Mouse (Mus musculus) leukemia stem cell, adult 10-12 weeks (primary cell): ENCODE data around the gene Bcam. TPM values are rescaled to one million over a fixed set of nuclear protein-coding genes. Genes with fewer than 3 reads are reported as not detected.

Experiments
- polyA plus RNA-seq: library from polyadenylated mRNA; stranded (reverse); fragments of >175 nt; gene quantifications from 2 replicates; pipeline ENCODE4 v1.2.3, GENCODE M21; 2012; ENCODE audit warnings: low replicate concordance

Bcam gene
- 6.0 and 6.9 TPM in 2 replicates for polyA plus RNA-seq

GRCm38 (mm10) chr7:19770984-19771391 lies at the start of gene Bcam:
Gene Bcam, minus strand, starts transcription at chr7:19771016.

GRCm38 (mm10) chr7:19796697-19797588 lies 26.1 kb upstream of the Bcam start, which contains the start of gene Cblc:
Gene Cblc, minus strand, starts transcription at chr7:19796809.

GRCm38 (mm10) chr7:19750217-19751069 lies 20.4 kb downstream of the Bcam start, which contains the start of gene Nectin2:
Gene Nectin2, minus strand, starts transcription at chr7:19750483.

GRCm38 (mm10) chr7:19715239-19716054 lies 55.4 kb downstream of the Bcam start, which contains the start of gene Tomm40:
Gene Tomm40, minus strand, starts transcription at chr7:19715438.

Other genes starting within 250 kb of the Bcam start
- 143 and 152 TPM in 2 replicates for gene Ppp1r37, start 207.9 kb downstream of the Bcam start, polyA plus RNA-seq
- gene Zfp296, start 193.7 kb downstream of the Bcam start, polyA plus RNA-seq = 10.0 and 11.1 TPM in 2 replicates
- 22.7 and 43.0 TPM in 2 replicates for gene Gemin7, start 193.4 kb downstream of the Bcam start, polyA plus RNA-seq
- 117 and 363 TPM in 2 replicates for gene Clasrp, start 166.5 kb downstream of the Bcam start, polyA plus RNA-seq
- 13.7 and 26.5 TPM in 2 replicates for gene Relb, start 141.6 kb downstream of the Bcam start, polyA plus RNA-seq
- gene Clptm1, start 106.0 kb downstream of the Bcam start, polyA plus RNA-seq = 187 and 280 TPM in 2 replicates
- gene Apoc2, start 93.1 kb downstream of the Bcam start, polyA plus RNA-seq = not detected in 2 replicates
- not detected in 2 replicates for gene Gm44805, start 89.6 kb downstream of the Bcam start, polyA plus RNA-seq
- not detected in 2 replicates for gene Apoc4, start 89.5 kb downstream of the Bcam start, polyA plus RNA-seq
- 0.99 TPM in 1 of 2 replicates, not detected in the other for gene Apoc1, start 78.4 kb downstream of the Bcam start, polyA plus RNA-seq
- gene Apoe, start 71.8 kb downstream of the Bcam start, polyA plus RNA-seq = 178 and 422 TPM in 2 replicates
- 213 and 277 TPM in 2 replicates for gene Tomm40, start 55.6 kb downstream of the Bcam start, polyA plus RNA-seq
- gene Nectin2, start 20.5 kb downstream of the Bcam start, polyA plus RNA-seq = 4.9 and 6.0 TPM in 2 replicates
- gene Cblc, start 25.8 kb upstream of the Bcam start, polyA plus RNA-seq = 0.51 TPM in 1 of 2 replicates, not detected in the other
- gene Bcl3, start 51.8 kb upstream of the Bcam start, polyA plus RNA-seq = 67.9 and 83.4 TPM in 2 replicates
- not detected in 2 replicates for gene Gm19345, start 81.0 kb upstream of the Bcam start, polyA plus RNA-seq
- 3.5 and 10.5 TPM in 2 replicates for gene Ceacam16, start 90.3 kb upstream of the Bcam start, polyA plus RNA-seq
- gene Ceacam19, start 116.9 kb upstream of the Bcam start, polyA plus RNA-seq = not detected in 2 replicates
- gene Pvr, start 150.1 kb upstream of the Bcam start, polyA plus RNA-seq = 0.60 and 0.87 TPM in 2 replicates
- 0.20 TPM in 1 of 2 replicates, not detected in the other for gene Igsf23, start 179.7 kb upstream of the Bcam start, polyA plus RNA-seq
- gene Ceacam20, start 194.4 kb upstream of the Bcam start, polyA plus RNA-seq = not detected in 2 replicates
- not detected in 2 replicates for gene Nlrp9b, start 220.4 kb upstream of the Bcam start, polyA plus RNA-seq